Mouse (Mus musculus) heart, adult 2 months (tissue): ENCODE data around the gene Hoxc13.

Experiments
- CTCF ChIP-seq: fragments of 200-600 bp; IDR thresholded peaks from 2 replicates; pipeline ENCODE4 v1.8.1; 2022; ENCODE audit warnings: antibody characterized with exemption, mild to moderate bottlenecking, moderate library complexity
- POLR2A ChIP-seq: fragments of 200-500 bp; IDR thresholded peaks from 2 replicates; pipeline ENCODE4 v1.6.1; 2011; ENCODE audit warnings: mild to moderate bottlenecking, low read depth, low read length, control low read depth; ENCODE audit not compliant: insufficient read depth

GRCm38 (mm10) chr15:102954192-102955006 lies 33.5 kb downstream of the Hoxc13 start, which contains the start of gene Hoxc11:
- no peak for TF ChIP-seq CTCF
- TF ChIP-seq POLR2A = no peak
